10 mouse cellular contexts compared by ENCODE assay signal in genomic region chr10:80570419-80570818, GRCm38 (mm10). TPM values are rescaled to one million over a fixed set of nuclear protein-coding genes. Genes with fewer than 3 reads are reported as not detected.
DNase-seq lines count a peak whose midpoint lies in the region; ATAC-seq and TF ChIP-seq lines count a peak whose summit lies in the region.
"Had no signal": no experiment of that assay in that cellular context is flagged by ENCODE, and none has a peak within 500 bp of the region (broad histone marks: within the 10 kb centered on the region; RNA-seq: fewer than 3 reads in every experiment).

No protein-coding gene starts in this region.

- no peak for DNase-seq in kidney, postnatal 25 days
- no peak for DNase-seq in hindbrain, embryonic 14.5 days (ENCODE audit: low spot score)
- no peak for DNase-seq in kidney, postnatal 36 days
- no peak for DNase-seq in thymus, postnatal 25 days

- peak overlapping the region; percentile 59; the same call in 1 of the 2 replicates for H3K27ac ChIP-seq in kidney, embryonic 16.5 days (ENCODE audit: low read length)
- H3K27ac ChIP-seq in bone marrow macrophage, adult 2 months (ENCODE audit: insufficient read depth, low read depth, low read length), result peak overlapping the region; percentile 4; the same call in 1 of the 2 replicates
- H3K27ac ChIP-seq in hindbrain, embryonic 14.5 days, result 0 out of 2 replicates have a peak overlapping the region, but pooled peaks have one; percentile 14
- peak overlapping the region; percentile 33 for H3K27ac ChIP-seq in macrophage
- H3K27ac ChIP-seq: heart, adult 2 months had no signal

- TF ChIP-seq CTCF in bone marrow macrophage, adult 2 months (IDR thresholded peaks at IDR 0.05; ENCODE audit: low read depth, low read length), result no peak

- no peaks in the 10 kb centered on the region for H3K27me3 ChIP-seq in kidney, embryonic 16.5 days (ENCODE audit: insufficient read depth, low read length)
- no peaks in the 10 kb centered on the region for H3K27me3 ChIP-seq in hindbrain, embryonic 14.5 days (ENCODE audit: control insufficient read depth, insufficient read depth, low read length)
- H3K27me3 ChIP-seq: Patski had no signal

- 0 out of 2 replicates have a peak, but pooled peaks cover 8% of the 10 kb centered on the region for H3K36me3 ChIP-seq in kidney, embryonic 16.5 days (ENCODE audit: insufficient read depth, low read length)
- H3K36me3 ChIP-seq in hindbrain, embryonic 14.5 days (replicated peaks; ENCODE audit: control insufficient read depth, insufficient read depth), result peaks cover 13% of the 10 kb centered on the region
- no peaks in the 10 kb centered on the region for H3K36me3 ChIP-seq in macrophage (ENCODE audit: inconsistent target)

- 88% methylated on average over 10 of the region's 10 CpGs for WGBS in kidney, embryonic 16.5 days
- 90% methylated on average over 10 of the region's 10 CpGs for WGBS in hindbrain, embryonic 14.5 days
- WGBS in macrophage (ENCODE audit: missing documents), result 62% methylated on average over 9 of the region's 10 CpGs

- no peak for ATAC-seq in kidney, embryonic 16.5 days (ENCODE audit: low FRiP score, low TSS enrichment)
- no peak for ATAC-seq in hindbrain, embryonic 14.5 days (ENCODE audit: low FRiP score)
- ATAC-seq in megakaryocyte-erythroid progenitor cell, adult 5-6 weeks (replicated peaks; ENCODE audit: low FRiP score, low TSS enrichment, poor library complexity, severe bottlenecking), result no peak
- ATAC-seq: Patski had no signal

- H3K79me2 ChIP-seq in macrophage (ENCODE audit: inconsistent target), result peaks cover 73% of the 10 kb centered on the region

- TF ChIP-seq POLR2A in bone marrow macrophage, adult 2 months (IDR thresholded peaks at IDR 0.05; ENCODE audit: borderline replicate concordance, low read depth, low read length), result no peak

- peak overlapping the region; percentile 23; the same call in 1 of the 2 replicates for H3K4me3 ChIP-seq in kidney, embryonic 16.5 days (ENCODE audit: low read length)
- peak overlapping the region; percentile 61 for H3K4me3 ChIP-seq in bone marrow macrophage, adult 2 months (ENCODE audit: insufficient read depth, low read length)
- H3K4me3 ChIP-seq in hindbrain, embryonic 14.5 days (replicated peaks; ENCODE audit: low read length), result no peak overlapping the region
- H3K4me3 ChIP-seq in macrophage (ENCODE audit: inconsistent target), result peak overlapping the region; percentile 36
- H3K4me3 ChIP-seq: heart, adult 2 months had no signal

- peak overlapping the region; percentile 45; the same call in 1 of the 2 replicates for H3K9ac ChIP-seq in kidney, embryonic 16.5 days (replicated peaks; ENCODE audit: low read length)
- H3K9ac ChIP-seq in hindbrain, embryonic 14.5 days, result 0 out of 2 replicates have a peak overlapping the region, but pooled peaks have one; percentile 16

- H3K9me3 ChIP-seq in kidney, embryonic 16.5 days (ENCODE audit: low read length), result no peaks in the 10 kb centered on the region
- H3K9me3 ChIP-seq in hindbrain, embryonic 14.5 days (ENCODE audit: control insufficient read depth, low read length), result no peaks in the 10 kb centered on the region

- H3K4me2 ChIP-seq in kidney, embryonic 16.5 days (replicated peaks; ENCODE audit: low read depth, low read length), result peak overlapping the region; percentile 50; the same call in 1 of the 2 replicates
- peak overlapping the region; percentile 37; the same call in 1 of the 2 replicates for H3K4me2 ChIP-seq in hindbrain, embryonic 14.5 days (replicated peaks)

- H3K4me1 ChIP-seq in kidney, embryonic 16.5 days (ENCODE audit: insufficient read depth, low read length), result peaks cover 49% of the 10 kb centered on the region
- peaks cover 27% of the 10 kb centered on the region for H3K4me1 ChIP-seq in bone marrow macrophage, adult 2 months (ENCODE audit: control insufficient read depth, insufficient read depth, low read length)
- peaks cover 40% of the 10 kb centered on the region for H3K4me1 ChIP-seq in hindbrain, embryonic 14.5 days (replicated peaks; ENCODE audit: control insufficient read depth, insufficient read depth, low read length)

RNA-seq across cellular contexts. Expression of gene Klf16, which starts 6.7 kb away (rescaled TPM):
- polyA plus RNA-seq in kidney, embryonic 16.5 days (2015; fragmentation: Nextera tagmentation; extraction: Ambion mirVana), result 10.4 and 11.6 TPM in 2 replicates
- 7.7 and 9.3 TPM in 2 replicates for polyA plus RNA-seq in bone marrow macrophage, adult 2 months (2012; ENCODE audit: insufficient read depth, insufficient read length, missing spikeins)
- 5.1 and 5.3 TPM in 2 replicates for polyA plus RNA-seq in hindbrain, embryonic 14.5 days (2014; fragmentation: Nextera tagmentation; extraction: Ambion mirVana)
- 1 to 10 TPM in 22 of 26 experiments, under 1 TPM in 4; 0.33 to 6.9 (median 1.9) TPM for total RNA-seq in macrophage (2018; cell fraction: chromatin; rRNA removed)
- total RNA-seq in macrophage (2018; cell fraction: cytosol; rRNA removed), result 10 to 100 TPM in 4 of 26 experiments, 1 to 10 TPM in 22; 4.4 to 12.1 (median 8.4) TPM
- 10 to 100 TPM in 1 of 26 experiments, 1 to 10 TPM in 25; 2.1 to 12.3 (median 3.5) TPM for total RNA-seq in macrophage (2018; cell fraction: nucleus; rRNA removed)
- polyA plus RNA-seq in macrophage (2018), result 3.4 to 12.6 TPM (median 6.0 TPM) in 3 replicates
- total RNA-seq in megakaryocyte-erythroid progenitor cell, adult 5-6 weeks (2014; fragmentation: Nextera tagmentation), result 21.0 and 24.9 TPM in 2 replicates
- total RNA-seq in megakaryocyte-erythroid progenitor cell, adult 5-6 weeks (2017), result 7.2 and 14.6 TPM in 2 replicates

RNA-seq across cellular contexts. Expression of gene Rexo1, which starts 9.1 kb away (rescaled TPM):
- 27.2 and 29.8 TPM in 2 replicates for polyA plus RNA-seq in kidney, embryonic 16.5 days (2015; fragmentation: Nextera tagmentation; extraction: Ambion mirVana)
- 28.9 and 29.8 TPM in 2 replicates for polyA plus RNA-seq in bone marrow macrophage, adult 2 months (2012; ENCODE audit: insufficient read depth, insufficient read length, missing spikeins)
- 29.0 and 30.8 TPM in 2 replicates for polyA plus RNA-seq in hindbrain, embryonic 14.5 days (2014; fragmentation: Nextera tagmentation; extraction: Ambion mirVana)
- total RNA-seq in macrophage (2018; cell fraction: chromatin; rRNA removed), result 100 to 1,000 TPM in 11 of 26 experiments, 10 to 100 TPM in 15; 59.1 to 157 (median 92.8) TPM
- 10 to 100 TPM; 11.6 to 31.0 (median 20.9) TPM for total RNA-seq in macrophage (2018; cell fraction: cytosol; rRNA removed)
- total RNA-seq in macrophage (2018; cell fraction: nucleus; rRNA removed), result 10 to 100 TPM; 40.6 to 77.9 (median 61.9) TPM
- 14.2 to 19.1 TPM (median 18.5 TPM) in 3 replicates for polyA plus RNA-seq in macrophage (2018)
- total RNA-seq in megakaryocyte-erythroid progenitor cell, adult 5-6 weeks (2014; fragmentation: Nextera tagmentation), result 52.1 and 57.1 TPM in 2 replicates
- 9.8 and 15.3 TPM in 2 replicates for total RNA-seq in megakaryocyte-erythroid progenitor cell, adult 5-6 weeks (2017)

RNA-seq across cellular contexts. Expression of gene Abhd17a, which starts 19.7 kb away (rescaled TPM):
- 86.5 and 89.2 TPM in 2 replicates for polyA plus RNA-seq in kidney, embryonic 16.5 days (2015; fragmentation: Nextera tagmentation; extraction: Ambion mirVana)
- polyA plus RNA-seq in bone marrow macrophage, adult 2 months (2012; ENCODE audit: insufficient read depth, insufficient read length, missing spikeins), result 63.2 and 67.3 TPM in 2 replicates
- 157 and 174 TPM in 2 replicates for polyA plus RNA-seq in hindbrain, embryonic 14.5 days (2014; fragmentation: Nextera tagmentation; extraction: Ambion mirVana)
- 10 to 100 TPM in 5 of 26 experiments, 1 to 10 TPM in 20, under 1 TPM in 1; 0.62 to 16.1 (median 5.5) TPM for total RNA-seq in macrophage (2018; cell fraction: chromatin; rRNA removed)
- 10 to 100 TPM; 37.6 to 76.2 (median 53.9) TPM for total RNA-seq in macrophage (2018; cell fraction: cytosol; rRNA removed)
- 10 to 100 TPM in 23 of 26 experiments, 1 to 10 TPM in 3; 6.8 to 32.4 (median 16.1) TPM for total RNA-seq in macrophage (2018; cell fraction: nucleus; rRNA removed)
- polyA plus RNA-seq in macrophage (2018), result 11.7 to 58.2 TPM (median 51.7 TPM) in 3 replicates
- 55.0 and 63.1 TPM in 2 replicates for total RNA-seq in megakaryocyte-erythroid progenitor cell, adult 5-6 weeks (2014; fragmentation: Nextera tagmentation)
- 13.7 and 19.4 TPM in 2 replicates for total RNA-seq in megakaryocyte-erythroid progenitor cell, adult 5-6 weeks (2017)

RNA-seq across cellular contexts. Expression of gene Atp8b3, which starts 31.5 kb away (rescaled TPM):
- 0.32 and 0.34 TPM in 2 replicates for polyA plus RNA-seq in kidney, embryonic 16.5 days (2015; fragmentation: Nextera tagmentation; extraction: Ambion mirVana)
- not detected in 2 replicates for polyA plus RNA-seq in bone marrow macrophage, adult 2 months (2012; ENCODE audit: insufficient read depth, insufficient read length, missing spikeins)
- polyA plus RNA-seq in hindbrain, embryonic 14.5 days (2014; fragmentation: Nextera tagmentation; extraction: Ambion mirVana), result 0.87 and 1.1 TPM in 2 replicates
- total RNA-seq in macrophage (2018; cell fraction: chromatin; rRNA removed), result under 1 TPM in 14 of 26 experiments, not detected in 12; 0.15 to 0.75 (median 0.38) TPM
- total RNA-seq in macrophage (2018; cell fraction: cytosol; rRNA removed), result under 1 TPM in 20 of 26 experiments, not detected in 6; 0.03 to 0.24 (median 0.14) TPM
- total RNA-seq in macrophage (2018; cell fraction: nucleus; rRNA removed), result under 1 TPM in 14 of 26 experiments, not detected in 12; 0.10 to 0.52 (median 0.26) TPM
- 0.05 TPM in 1 of 3 replicates, not detected in the others for polyA plus RNA-seq in macrophage (2018)
- total RNA-seq in megakaryocyte-erythroid progenitor cell, adult 5-6 weeks (2014; fragmentation: Nextera tagmentation), result not detected in 2 replicates
- total RNA-seq in megakaryocyte-erythroid progenitor cell, adult 5-6 weeks (2017), result not detected in 2 replicates
- total RNA-seq: heart, adult 2 months had no signal

RNA-seq across cellular contexts. Expression of gene Scamp4, which starts 32.3 kb away (rescaled TPM):
- polyA plus RNA-seq in kidney, embryonic 16.5 days (2015; fragmentation: Nextera tagmentation; extraction: Ambion mirVana), result 113 and 117 TPM in 2 replicates
- 29.3 and 35.4 TPM in 2 replicates for polyA plus RNA-seq in bone marrow macrophage, adult 2 months (2012; ENCODE audit: insufficient read depth, insufficient read length, missing spikeins)
- polyA plus RNA-seq in hindbrain, embryonic 14.5 days (2014; fragmentation: Nextera tagmentation; extraction: Ambion mirVana), result 63.1 and 64.5 TPM in 2 replicates
- 10 to 100 TPM in 13 of 26 experiments, 1 to 10 TPM in 13; 2.6 to 18.9 (median 10.4) TPM for total RNA-seq in macrophage (2018; cell fraction: chromatin; rRNA removed)
- total RNA-seq in macrophage (2018; cell fraction: cytosol; rRNA removed), result 10 to 100 TPM; 33.6 to 57.3 (median 44.7) TPM
- 10 to 100 TPM in 25 of 26 experiments, 1 to 10 TPM in 1; 8.5 to 48.4 (median 29.4) TPM for total RNA-seq in macrophage (2018; cell fraction: nucleus; rRNA removed)
- 34.4 to 66.1 TPM (median 53.0 TPM) in 3 replicates for polyA plus RNA-seq in macrophage (2018)
- total RNA-seq in megakaryocyte-erythroid progenitor cell, adult 5-6 weeks (2014; fragmentation: Nextera tagmentation), result 56.1 and 71.8 TPM in 2 replicates
- total RNA-seq in megakaryocyte-erythroid progenitor cell, adult 5-6 weeks (2017), result 12.7 and 23.3 TPM in 2 replicates

Comparison
In these comparisons a context has a peak if more than half of its experiments do, and no peak if none do; other contexts are left out.
1. H3K27ac ChIP-seq: peak in every context shown above with its lines; median percentile 59 in kidney, embryonic 16.5 days; 33 in macrophage; 14 in hindbrain, embryonic 14.5 days; 4 in bone marrow macrophage, adult 2 months.